Mouse (Mus musculus): ENCODE measurements at regions not wholly inside any gene's neighbourhood (a gene's known extent, or its start where the extent isn't known, plus 50 kb on each side); places are given as distances from the start of the nearest gene placed in this dataset.

DNA sequence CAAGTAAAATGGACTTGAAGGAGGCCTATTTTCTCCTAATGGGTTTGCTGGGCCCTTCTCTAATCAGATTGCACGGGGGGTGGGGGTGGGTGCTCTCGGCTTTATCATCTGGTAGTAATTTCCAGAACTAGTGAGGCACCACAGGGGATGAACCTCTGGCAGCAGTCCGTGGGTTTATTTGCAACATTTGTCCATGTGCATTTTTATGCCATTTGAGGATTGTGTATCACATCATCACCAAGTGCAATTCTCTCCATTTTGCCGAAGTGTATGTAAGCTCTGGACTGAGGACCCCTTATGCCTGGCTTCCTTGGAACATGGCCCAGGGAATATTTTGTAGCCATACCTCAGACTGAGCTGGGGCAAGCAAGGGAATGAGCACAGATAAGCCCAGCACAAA, 200.6 kb upstream of the Tas2r119 start:
- TF ChIP-seq CTCF (IDR thresholded peaks at IDR 0.05) (no peak), EP300 (IDR thresholded peaks at IDR 0.05) (no peak)

All from lung, postnatal 0 days (tissue).